Mouse (Mus musculus): Measurements from ENCODE around the gene Tbrg1. TPM values are rescaled to one million over a fixed set of nuclear protein-coding genes. Genes with fewer than 3 reads are reported as not detected.

Gene Tbrg1
- total and polyA plus RNA-seq, 3 experiments: 22.8 to 32.9 (median 30.7) TPM

- H3K4me3 ChIP-seq: no peak overlapping the region
- no peak overlapping the region for H3K27ac ChIP-seq
- TF ChIP-seq EP300 (IDR thresholded peaks at IDR 0.05; ENCODE audit: insufficient read depth, low read depth, low read length) (no peak), POLR2A (IDR thresholded peaks at IDR 0.05; ENCODE audit: insufficient read depth, low read depth, low read length) (no peak), CTCF (IDR thresholded peaks at IDR 0.05) (no peak)
- no peaks in the 10 kb centered on the region; the same call in 1 of the 2 replicates for H3K36me3 ChIP-seq (ENCODE audit: control insufficient read depth, insufficient read depth, low read length)
- WGBS: 69% methylated on average over 3 of the region's 3 CpGs
- DNase-seq: no peak
- no peaks in the 10 kb centered on the region for H3K4me1 ChIP-seq (ENCODE audit: control insufficient read depth, insufficient read depth, low read length)
- intact Hi-C loops (cut with DNase I): no loop called here
- H3K79me2 ChIP-seq (replicated peaks; ENCODE audit: control insufficient read depth, insufficient read depth, low read length): no peaks in the 10 kb centered on the region
- no peaks in the 10 kb centered on the region for H3K27me3 ChIP-seq (ENCODE audit: control insufficient read depth, insufficient read depth, low read length)
- no peak overlapping the region for H3K9ac ChIP-seq (ENCODE audit: low read depth, low read length)
Observed at GRCm38 (mm10) chr9:37646246-37646645, 10.9 kb downstream of the Tbrg1 start.

GRCm38 (mm10) chr9:37638721-37639120, 18.4 kb downstream of the Tbrg1 start:
- Histone ChIP-seq H3K27me3 (ENCODE audit: control insufficient read depth, insufficient read depth, low read length) (no peaks in the 10 kb centered on the region), H3K27ac (no peak overlapping the region), H3K4me1 (ENCODE audit: control insufficient read depth, insufficient read depth, low read length) (no peaks in the 10 kb centered on the region), H3K36me3 (ENCODE audit: control insufficient read depth, insufficient read depth, low read length) (no peaks in the 10 kb centered on the region), H3K4me3 (no peak overlapping the region), H3K9ac (ENCODE audit: low read depth, low read length) (no peak overlapping the region), H3K79me2 (replicated peaks; ENCODE audit: control insufficient read depth, insufficient read depth, low read length) (no peaks in the 10 kb centered on the region)
- intact Hi-C loops (cut with DNase I): loop anchor here (5.0 kb wide), 1 partner anchor 176 kb away; no protein-coding TSS in a partner anchor
- TF ChIP-seq EP300 (IDR thresholded peaks at IDR 0.05; ENCODE audit: insufficient read depth, low read depth, low read length) (no peak), CTCF (IDR thresholded peaks at IDR 0.05) (no peak), POLR2A (IDR thresholded peaks at IDR 0.05; ENCODE audit: insufficient read depth, low read depth, low read length) (no peak)
- DNase-seq: no peak
- WGBS: 83% methylated on average over 3 of the region's 3 CpGs

GRCm38 (mm10) chr9:37636800-37637542, 20.1 kb downstream of the Tbrg1 start:
- TF ChIP-seq CTCF (IDR thresholded peaks at IDR 0.05) (no peak), POLR2A (IDR thresholded peaks at IDR 0.05; ENCODE audit: insufficient read depth, low read depth, low read length) (no peak), EP300 (IDR thresholded peaks at IDR 0.05; ENCODE audit: insufficient read depth, low read depth, low read length) (no peak)
- Histone ChIP-seq H3K36me3 (ENCODE audit: control insufficient read depth, insufficient read depth, low read length) (no peaks in the 10 kb centered on the region), H3K27ac (no peak overlapping the region), H3K4me3 (no peak overlapping the region), H3K27me3 (ENCODE audit: control insufficient read depth, insufficient read depth, low read length) (no peaks in the 10 kb centered on the region), H3K4me1 (ENCODE audit: control insufficient read depth, insufficient read depth, low read length) (no peaks in the 10 kb centered on the region), H3K79me2 (replicated peaks; ENCODE audit: control insufficient read depth, insufficient read depth, low read length) (no peaks in the 10 kb centered on the region), H3K9ac (ENCODE audit: low read depth, low read length) (no peak overlapping the region)
- intact Hi-C loops (cut with DNase I): loop anchor here (5.0 kb wide), 1 partner anchor 175 kb away; no protein-coding TSS in a partner anchor
- DNase-seq: no peak
- 36% methylated on average over 6 of the region's 6 CpGs for WGBS

GRCm38 (mm10) chr9:37636335-37636734, 20.8 kb downstream of the Tbrg1 start:
- peak; percentile 89 for TF ChIP-seq CTCF (IDR thresholded peaks at IDR 0.05)
- TF ChIP-seq EP300 (IDR thresholded peaks at IDR 0.05; ENCODE audit: insufficient read depth, low read depth, low read length): no peak
- no peak overlapping the region for H3K4me3 ChIP-seq
- H3K79me2 ChIP-seq (replicated peaks; ENCODE audit: control insufficient read depth, insufficient read depth, low read length): no peaks in the 10 kb centered on the region
- no peak overlapping the region for H3K27ac ChIP-seq
- peak; percentile 28 to 57 for DNase-seq
- H3K9ac ChIP-seq (ENCODE audit: low read depth, low read length): no peak overlapping the region
- no peaks in the 10 kb centered on the region for H3K27me3 ChIP-seq (ENCODE audit: control insufficient read depth, insufficient read depth, low read length)
- 11% methylated on average over 7 of the region's 7 CpGs for WGBS
- H3K4me1 ChIP-seq (ENCODE audit: control insufficient read depth, insufficient read depth, low read length): no peaks in the 10 kb centered on the region
- intact Hi-C loops (cut with DNase I): loop anchor here (5.0 kb wide), 1 partner anchor 174 kb away; no protein-coding TSS in a partner anchor
- H3K36me3 ChIP-seq (ENCODE audit: control insufficient read depth, insufficient read depth, low read length): no peaks in the 10 kb centered on the region

GRCm38 (mm10) chr9:37634269-37634668, 22.8 kb downstream of the Tbrg1 start:
- Histone ChIP-seq H3K4me1 (ENCODE audit: control insufficient read depth, insufficient read depth, low read length) (no peaks in the 10 kb centered on the region), H3K9ac (ENCODE audit: low read depth, low read length) (no peak overlapping the region), H3K36me3 (ENCODE audit: control insufficient read depth, insufficient read depth, low read length) (no peaks in the 10 kb centered on the region), H3K4me3 (no peak overlapping the region), H3K79me2 (replicated peaks; ENCODE audit: control insufficient read depth, insufficient read depth, low read length) (no peaks in the 10 kb centered on the region), H3K27me3 (ENCODE audit: control insufficient read depth, insufficient read depth, low read length) (no peaks in the 10 kb centered on the region), H3K27ac (no peak overlapping the region)
- intact Hi-C loops (cut with DNase I): no loop called here
- 91% methylated on average over 3 of the region's 3 CpGs for WGBS
- TF ChIP-seq CTCF (IDR thresholded peaks at IDR 0.05): no peak
- no peak for TF ChIP-seq EP300 (IDR thresholded peaks at IDR 0.05; ENCODE audit: insufficient read depth, low read depth, low read length)
- TF ChIP-seq POLR2A (IDR thresholded peaks at IDR 0.05; ENCODE audit: insufficient read depth, low read depth, low read length): no peak
- no peak for DNase-seq

- no peak overlapping the region for H3K27ac ChIP-seq
- 84% methylated on average over 2 of the region's 2 CpGs for whole genome bisulfite sequencing
- H3K36me3 ChIP-seq (ENCODE audit: control insufficient read depth, insufficient read depth, low read length): no peaks in the 10 kb centered on the region
- intact Hi-C loops (cut with DNase I): no loop called here
- no peaks in the 10 kb centered on the region for H3K27me3 ChIP-seq (ENCODE audit: control insufficient read depth, insufficient read depth, low read length)
- DNase-seq: no peak
- no peaks in the 10 kb centered on the region for H3K4me1 ChIP-seq (ENCODE audit: control insufficient read depth, insufficient read depth, low read length)
- TF ChIP-seq EP300 (IDR thresholded peaks at IDR 0.05; ENCODE audit: insufficient read depth, low read depth, low read length): no peak
- TF ChIP-seq CTCF (IDR thresholded peaks at IDR 0.05): no peak
- no peak for TF ChIP-seq POLR2A (IDR thresholded peaks at IDR 0.05; ENCODE audit: insufficient read depth, low read depth, low read length)
- H3K9ac ChIP-seq (ENCODE audit: low read depth, low read length): no peak overlapping the region
- no peak overlapping the region for H3K4me3 ChIP-seq
- no peaks in the 10 kb centered on the region for H3K79me2 ChIP-seq (replicated peaks; ENCODE audit: control insufficient read depth, insufficient read depth, low read length)
Observed at GRCm38 (mm10) chr9:37632305-37632704, 24.8 kb downstream of the Tbrg1 start.

All from heart, adult 2 months (tissue).